Mouse (Mus musculus) stomach, embryonic 16.5 days (tissue): Measurements from ENCODE around the gene Gpatch2l. TPM values are rescaled to one million over a fixed set of nuclear protein-coding genes. Genes with fewer than 3 reads are reported as not detected.

Experiments used
- ATAC-seq: fragments of 200-750 bp; cut with Nextera tagmentation; 2 replicates; pipeline ENCODE4 v1.8.0; 2017; ENCODE audit warnings: moderate number of reproducible peaks, moderate TSS enrichment; ENCODE audit not compliant: insufficient read depth, low FRiP score
- H3K27ac ChIP-seq: fragments of 300-500 bp; sonication (generic); 2 replicates; pipeline ENCODE4 v1.5.1; 2014; ENCODE audit warnings: low read length
- H3K27me3 ChIP-seq: fragments of 300-500 bp; sonication (generic); 2 replicates; pipeline ENCODE4 v1.6.1; 2014; ENCODE audit warnings: low read length, control low read depth, mixed read lengths; ENCODE audit not compliant: control insufficient read depth, insufficient read depth
- H3K36me3 ChIP-seq: fragments of 300-500 bp; sonication (generic); 2 replicates; pipeline ENCODE4 v1.6.1; 2014; ENCODE audit warnings: low read length; ENCODE audit not compliant: control insufficient read depth, insufficient read depth
- H3K4me1 ChIP-seq: fragments of 300-500 bp; sonication (generic); 2 replicates; pipeline ENCODE4 v1.6.1; 2014; ENCODE audit warnings: low read length, control low read depth, mixed read lengths; ENCODE audit not compliant: control insufficient read depth, insufficient read depth
- H3K4me2 ChIP-seq: fragments of 300-500 bp; sonication (generic); 2 replicates; pipeline ENCODE4 v1.6.1; 2014; ENCODE audit warnings: low read depth, low read length, mixed read lengths
- H3K4me3 ChIP-seq: fragments of 300-500 bp; sonication (generic); replicated peaks from 2 replicates; pipeline ENCODE4 v1.5.1; 2014; ENCODE audit warnings: mild to moderate bottlenecking, low read length
- H3K9ac ChIP-seq: fragments of 300-500 bp; sonication (generic); 2 replicates; pipeline ENCODE4 v1.6.1; 2014; ENCODE audit warnings: low read length
- H3K9me3 ChIP-seq: fragments of 300-500 bp; sonication (generic); replicated peaks from 2 replicates; pipeline ENCODE4 v1.6.1; 2016; ENCODE audit warnings: low read length, control low read depth; ENCODE audit not compliant: control insufficient read depth
- WGBS: fragments of 180-500 bp; shearing (Covaris S2); extraction: QIAGEN DNeasy Blood & Tissue Kit; methylation state at CpG from one replicate; pipeline ENCODE4 v1.1.7; 2014; 5-methylcytosine and 5-hydroxymethylcytosine counted together
- polyA plus RNA-seq: library from polyadenylated mRNA; unstranded; fragments of >200 nt; fragmentation: Nextera tagmentation; extraction: Ambion mirVana; gene quantifications from 2 replicates; pipeline ENCODE4 v1.2.1, GENCODE M21; 2015

Gene Gpatch2l
- polyA plus RNA-seq, 1 experiment from 2014 or later: 15.5 TPM

- H3K4me1 ChIP-seq: no peaks in the 10 kb centered on the region
- H3K27me3 ChIP-seq: no peaks in the 10 kb centered on the region
- ATAC-seq: no peak
- H3K27ac ChIP-seq: no peak overlapping the region
- H3K4me3 ChIP-seq: peak overlapping the region; percentile 27
- H3K36me3 ChIP-seq: no peaks in the 10 kb centered on the region
- H3K9me3 ChIP-seq: no peaks in the 10 kb centered on the region
- peak overlapping the region; percentile 47 for H3K4me2 ChIP-seq
- H3K9ac ChIP-seq: no peak overlapping the region
- 20% methylated on average over 15 of the region's 15 CpGs for WGBS
Observed at GRCm38 (mm10) chr12:86305635-86306243, 64.1 kb downstream of the Gpatch2l start.

DNA sequence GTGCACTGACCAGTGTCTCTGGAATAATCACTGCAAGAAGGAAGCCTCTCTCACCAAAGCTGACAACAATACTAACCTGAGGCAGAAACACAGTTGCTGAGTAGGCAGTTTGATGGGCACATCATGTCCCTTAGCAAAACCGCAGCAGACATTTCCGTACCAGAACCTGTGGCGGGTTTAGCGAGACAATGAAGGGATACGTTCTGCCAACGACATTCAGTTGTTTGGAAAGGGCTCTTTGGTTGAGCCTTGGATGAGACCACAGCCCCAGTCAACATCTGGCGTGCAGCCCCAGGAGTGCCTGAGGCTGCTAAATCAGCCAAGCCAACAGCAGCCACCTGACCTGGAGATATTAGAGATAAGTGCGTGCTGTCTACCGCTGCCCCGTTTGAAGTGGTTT lies 67.8 kb downstream of the Gpatch2l start:
- H3K9ac ChIP-seq: no peak overlapping the region
- no peak overlapping the region for H3K4me2 ChIP-seq
- H3K27ac ChIP-seq: no peak overlapping the region
- ATAC-seq: no peak
- H3K27me3 ChIP-seq: no peaks in the 10 kb centered on the region
- H3K9me3 ChIP-seq: no peaks in the 10 kb centered on the region
- WGBS: 55% methylated on average over 10 of the region's 10 CpGs
- H3K4me1 ChIP-seq: no peaks in the 10 kb centered on the region
- H3K36me3 ChIP-seq: no peaks in the 10 kb centered on the region
- no peak overlapping the region for H3K4me3 ChIP-seq

GRCm38 (mm10) chr12:86309902-86310301 lies 68.2 kb downstream of the Gpatch2l start:
- Histone ChIP-seq H3K4me1 (no peaks in the 10 kb centered on the region), H3K27ac (no peak overlapping the region), H3K4me2 (no peak overlapping the region), H3K9ac (no peak overlapping the region), H3K27me3 (no peaks in the 10 kb centered on the region), H3K36me3 (no peaks in the 10 kb centered on the region), H3K4me3 (no peak overlapping the region), H3K9me3 (no peaks in the 10 kb centered on the region)
- 75% methylated on average over 4 of the region's 4 CpGs for WGBS
- ATAC-seq: no peak

- no peak overlapping the region for H3K27ac ChIP-seq
- peak overlapping the region; percentile 42 for H3K4me2 ChIP-seq
- H3K4me3 ChIP-seq: no peak overlapping the region
- H3K4me1 ChIP-seq: no peaks in the 10 kb centered on the region
- no peaks in the 10 kb centered on the region for H3K9me3 ChIP-seq
- no peaks in the 10 kb centered on the region for H3K27me3 ChIP-seq
- peak; percentile 50; the same call in 1 of the 2 replicates for ATAC-seq
- H3K36me3 ChIP-seq: no peaks in the 10 kb centered on the region
- WGBS: 13% methylated on average over 12 of the region's 12 CpGs
- no peak overlapping the region for H3K9ac ChIP-seq
Observed at GRCm38 (mm10) chr12:86320629-86321028, 79.0 kb downstream of the Gpatch2l start.

DNA sequence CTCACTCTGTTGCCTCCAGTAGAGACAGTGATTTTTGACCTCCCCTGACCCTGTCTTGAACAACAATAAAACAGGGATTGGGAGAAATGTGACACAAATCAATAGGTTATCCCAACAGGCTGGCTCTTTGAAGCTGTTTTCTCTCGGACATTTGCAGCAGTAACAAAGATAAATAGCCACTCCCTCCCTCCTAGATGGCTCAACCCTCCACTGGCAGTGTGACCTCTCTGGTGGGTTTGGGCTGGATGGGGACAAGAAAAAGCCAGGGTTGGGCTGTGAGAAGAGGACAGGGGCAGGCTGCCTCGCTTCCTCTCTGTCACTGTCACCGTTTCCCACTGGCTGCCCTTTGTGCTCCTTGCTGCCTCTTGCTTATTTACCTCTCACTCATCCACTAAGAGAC lies 82.6 kb downstream of the Gpatch2l start:
- no peaks in the 10 kb centered on the region for H3K36me3 ChIP-seq
- H3K4me3 ChIP-seq: no peak overlapping the region
- WGBS: 22% methylated on average over 3 of the region's 3 CpGs
- no peaks in the 10 kb centered on the region for H3K9me3 ChIP-seq
- no peak overlapping the region for H3K27ac ChIP-seq
- no peak overlapping the region for H3K9ac ChIP-seq
- no peaks in the 10 kb centered on the region for H3K4me1 ChIP-seq
- ATAC-seq: no peak
- no peaks in the 10 kb centered on the region for H3K27me3 ChIP-seq
- H3K4me2 ChIP-seq: no peak overlapping the region

DNA sequence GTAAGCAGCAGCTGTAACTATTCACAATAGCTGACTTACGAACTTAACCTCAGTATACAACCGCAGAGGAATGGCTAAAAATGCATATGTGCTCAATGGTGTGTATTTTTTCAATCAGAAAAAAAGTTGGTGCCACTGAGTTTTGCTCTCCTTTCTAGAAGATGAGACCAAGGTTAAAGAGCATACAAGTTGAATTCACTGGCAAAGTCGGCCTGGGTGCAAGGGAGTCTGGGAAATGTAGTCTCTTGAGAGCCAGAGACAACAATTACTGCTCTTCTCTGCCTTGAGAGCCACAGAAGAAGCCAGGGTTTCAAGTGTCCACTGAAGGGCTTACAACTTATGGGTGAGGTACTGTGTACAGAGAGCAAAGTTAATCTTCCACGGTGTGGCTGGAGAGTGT lies 88.2 kb downstream of the Gpatch2l start:
- Histone ChIP-seq H3K4me1 (no peaks in the 10 kb centered on the region), H3K27me3 (no peaks in the 10 kb centered on the region), H3K27ac (no peak overlapping the region), H3K4me2 (no peak overlapping the region), H3K36me3 (no peaks in the 10 kb centered on the region), H3K9me3 (no peaks in the 10 kb centered on the region), H3K9ac (no peak overlapping the region), H3K4me3 (no peak overlapping the region)
- ATAC-seq: no peak
- 47% methylated on average over 4 of the region's 4 CpGs for whole genome bisulfite sequencing

DNA sequence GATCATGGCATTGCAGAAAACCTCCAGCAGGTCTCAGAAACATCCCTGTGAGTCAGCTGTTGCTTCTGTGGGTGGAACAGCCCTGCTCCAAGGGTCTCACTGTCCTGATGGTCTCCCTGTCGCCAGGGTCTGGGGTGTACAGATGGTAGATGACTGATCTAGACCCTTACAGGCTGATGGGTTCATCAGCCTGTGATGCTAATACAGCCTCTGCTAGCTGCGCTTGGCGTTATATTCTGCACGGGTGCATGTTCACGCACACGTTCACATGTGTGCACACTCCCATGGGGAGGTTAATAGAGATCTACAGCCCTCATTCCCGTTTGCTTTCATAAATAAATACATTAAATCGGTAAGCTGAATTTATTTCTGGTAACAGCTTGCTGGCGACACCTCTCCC lies 89.0 kb downstream of the Gpatch2l start:
- Histone ChIP-seq H3K27ac (no peak overlapping the region), H3K4me1 (no peaks in the 10 kb centered on the region), H3K9me3 (no peaks in the 10 kb centered on the region), H3K36me3 (no peaks in the 10 kb centered on the region), H3K9ac (no peak overlapping the region), H3K27me3 (no peaks in the 10 kb centered on the region), H3K4me3 (no peak overlapping the region), H3K4me2 (no peak overlapping the region)
- 82% methylated on average over 9 of the region's 9 CpGs for WGBS
- ATAC-seq: no peak

DNA sequence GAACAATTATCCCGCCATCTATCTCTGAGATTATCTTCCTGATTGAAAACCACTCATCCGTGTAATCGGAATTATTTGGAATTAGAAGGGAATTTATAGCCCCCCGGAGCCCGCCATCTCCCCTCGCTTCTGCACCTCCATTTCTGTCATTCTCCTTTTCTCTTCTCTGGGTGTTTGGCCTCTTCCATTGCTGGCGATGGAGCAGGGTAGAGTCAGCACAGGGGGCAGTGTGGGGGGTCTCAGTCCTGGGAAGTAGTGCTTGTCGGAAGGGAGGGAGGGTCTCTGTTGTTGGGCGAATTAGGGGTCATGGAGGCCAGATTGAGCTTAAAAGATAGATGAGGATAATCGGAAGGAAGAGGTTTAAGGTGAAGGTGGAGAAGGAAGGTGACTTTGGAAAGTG lies 89.6 kb downstream of the Gpatch2l start:
- no peak overlapping the region for H3K9ac ChIP-seq
- no peaks in the 10 kb centered on the region for H3K36me3 ChIP-seq
- no peak for ATAC-seq
- H3K4me1 ChIP-seq: no peaks in the 10 kb centered on the region
- no peaks in the 10 kb centered on the region for H3K27me3 ChIP-seq
- no peak overlapping the region for H3K27ac ChIP-seq
- H3K4me3 ChIP-seq: no peak overlapping the region
- WGBS: 72% methylated on average over 10 of the region's 10 CpGs
- no peak overlapping the region for H3K4me2 ChIP-seq
- H3K9me3 ChIP-seq: no peaks in the 10 kb centered on the region

DNA sequence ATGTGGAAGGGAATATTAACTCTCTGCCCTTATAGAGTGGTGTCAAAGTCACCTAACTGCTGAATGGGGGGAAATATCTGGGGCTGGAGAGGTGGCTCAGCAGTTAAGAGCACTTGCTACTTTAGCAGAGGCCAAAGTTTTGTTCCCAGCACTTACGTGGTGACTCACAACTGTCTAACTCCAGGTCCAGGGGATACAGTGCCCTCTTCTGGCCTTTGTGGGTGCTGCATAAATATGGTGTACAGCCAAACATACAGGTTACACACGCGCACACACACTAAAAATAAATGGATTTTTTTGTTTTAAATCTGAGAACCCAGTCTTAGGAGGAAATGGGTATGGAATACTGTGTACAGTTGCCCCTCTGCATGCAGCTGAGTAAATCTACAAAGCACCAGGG lies 94.6 kb downstream of the Gpatch2l start:
- ATAC-seq: no peak
- H3K9ac ChIP-seq: no peak overlapping the region
- no peak overlapping the region for H3K27ac ChIP-seq
- no peaks in the 10 kb centered on the region for H3K36me3 ChIP-seq
- no peaks in the 10 kb centered on the region for H3K4me1 ChIP-seq
- H3K27me3 ChIP-seq: no peaks in the 10 kb centered on the region
- 94% methylated on average over 3 of the region's 3 CpGs for WGBS
- H3K9me3 ChIP-seq: no peaks in the 10 kb centered on the region
- no peak overlapping the region for H3K4me2 ChIP-seq
- no peak overlapping the region for H3K4me3 ChIP-seq

- ATAC-seq: no peak
- H3K27ac ChIP-seq: no peak overlapping the region
- H3K9ac ChIP-seq: no peak overlapping the region
- 41% methylated on average over 7 of the region's 7 CpGs for WGBS
- H3K4me2 ChIP-seq: no peak overlapping the region
- no peaks in the 10 kb centered on the region for H3K36me3 ChIP-seq
- no peak overlapping the region for H3K4me3 ChIP-seq
- H3K9me3 ChIP-seq: no peaks in the 10 kb centered on the region
- H3K27me3 ChIP-seq: no peaks in the 10 kb centered on the region
- H3K4me1 ChIP-seq: no peaks in the 10 kb centered on the region
Observed at GRCm38 (mm10) chr12:86336887-86337286, 95.2 kb downstream of the Gpatch2l start.
